Mouse (Mus musculus) MEL-GATA-1-ER (cell line): ENCODE results near the gene Olfr524.

Source experiments
- DNase-seq: peaks from one replicate; pipeline ENCODE4 v3.0.0-alpha.2; 2012; ENCODE audit warnings: low read depth; ENCODE audit errors: extremely low read depth

The Olfr524 gene

DNA sequence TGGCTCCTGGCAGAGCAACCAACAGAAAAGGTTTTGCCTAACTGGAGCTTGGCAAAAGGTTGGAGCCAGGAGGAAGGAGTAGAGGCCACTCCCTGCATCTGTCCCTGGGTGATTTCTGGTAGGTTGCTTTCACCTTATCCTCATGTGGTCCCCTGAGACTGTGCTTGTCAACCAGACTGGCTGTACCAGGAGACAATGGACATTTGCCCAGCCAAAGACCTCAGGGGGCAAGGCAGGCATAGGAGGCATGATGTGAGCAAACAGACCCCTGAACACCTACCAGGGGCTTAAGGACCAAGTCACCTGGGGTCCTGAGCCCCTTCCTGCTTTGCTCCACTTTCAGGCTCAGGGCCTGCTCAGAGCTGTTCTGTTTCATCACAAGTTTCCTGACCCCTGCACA, at the start of gene Olfr524:
Gene Olfr524, minus strand, starts transcription at position 101 of the 400 bp plus-strand sequence.
- no peak for DNase-seq

DNA sequence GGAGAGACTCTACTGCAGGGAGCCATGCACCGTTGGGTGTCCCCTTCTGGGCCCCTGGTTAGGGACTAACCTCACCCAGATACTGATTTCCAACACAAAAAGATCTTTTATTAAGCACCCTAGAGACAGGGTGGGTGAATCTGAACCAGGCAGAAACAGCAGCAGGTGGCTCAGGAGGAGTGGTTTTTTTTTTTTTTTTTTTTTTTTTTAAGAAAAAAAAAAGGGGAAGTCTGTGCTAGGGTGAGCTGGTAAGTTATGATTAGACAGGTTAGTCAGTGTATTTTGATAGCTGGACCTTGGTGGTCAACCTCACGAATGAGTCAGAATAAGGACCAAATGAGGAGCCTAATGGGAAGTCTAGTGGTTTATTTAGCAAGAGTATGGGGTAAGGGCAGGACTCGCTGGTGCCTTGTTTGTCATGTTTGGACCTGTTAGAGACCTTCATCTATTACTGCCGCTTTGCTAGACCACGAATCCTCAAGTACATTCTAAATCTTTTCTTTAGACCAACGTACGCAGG, 48.1 kb upstream of the Olfr524 start:
- no peak for DNase-seq

DNA sequence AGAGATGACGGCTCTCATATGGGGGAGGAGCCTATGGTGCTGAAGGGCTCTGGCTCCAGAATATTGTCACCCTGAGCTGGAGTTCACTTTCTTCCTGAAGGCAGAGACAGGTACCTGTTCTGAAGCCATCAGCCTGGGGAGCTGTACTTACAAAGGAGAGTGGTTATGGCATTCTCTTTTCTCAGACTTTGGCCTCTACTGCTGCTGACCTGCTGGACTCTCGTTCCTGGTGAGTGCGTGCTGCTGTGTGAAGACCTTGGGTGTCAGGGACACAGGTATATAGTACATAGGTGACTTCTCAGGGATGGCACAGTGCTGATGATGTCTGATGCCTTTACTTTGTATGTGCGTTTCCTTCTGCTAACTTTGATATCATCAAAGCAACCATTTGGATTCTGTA, 41.5 kb upstream of the Olfr524 start, which contains the start of gene 5830411N06Rik:
Gene 5830411N06Rik, plus strand, starts transcription at position 69 of the 400 bp plus-strand sequence.
- no peak for DNase-seq

DNA sequence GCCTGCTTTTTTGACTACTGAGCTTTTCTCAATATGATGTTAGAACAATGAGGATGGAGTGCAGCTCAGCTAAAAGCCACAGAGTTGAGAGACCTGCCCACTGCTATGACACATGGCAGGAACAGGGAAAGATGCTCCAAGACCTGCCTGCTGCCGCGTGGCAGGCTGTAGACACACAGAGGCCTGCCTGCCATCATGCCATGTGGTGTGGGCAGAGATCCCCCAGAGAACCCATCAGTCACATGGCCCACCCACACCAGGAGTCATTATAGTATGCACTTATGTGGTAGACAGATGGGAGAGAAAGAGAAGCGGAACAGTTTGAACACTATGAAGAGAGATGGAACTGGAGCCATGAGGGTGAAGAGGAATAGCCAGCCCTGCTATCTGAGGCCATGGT, 27.9 kb upstream of the Olfr524 start:
- no peak for DNase-seq

DNA sequence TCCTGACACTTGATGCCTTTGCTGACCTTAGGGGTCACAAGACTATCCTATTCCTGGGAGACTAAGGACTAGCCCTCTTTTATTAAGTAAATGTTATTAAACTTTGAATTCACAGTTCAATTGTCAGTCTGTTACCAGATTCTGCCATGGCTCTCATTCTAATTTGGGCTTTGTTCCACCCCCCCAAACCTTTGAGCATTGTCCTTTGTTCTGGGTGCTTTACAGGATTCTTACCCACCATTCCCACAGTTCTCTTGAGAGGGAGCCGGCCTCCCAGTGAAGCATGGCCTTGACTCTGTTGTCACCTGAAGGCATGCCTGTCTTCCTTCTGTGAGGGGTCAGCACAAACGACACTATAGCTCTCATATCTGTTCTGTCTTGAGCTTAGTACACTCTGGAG, 25.3 kb upstream of the Olfr524 start:
- DNase-seq: no peak

DNA sequence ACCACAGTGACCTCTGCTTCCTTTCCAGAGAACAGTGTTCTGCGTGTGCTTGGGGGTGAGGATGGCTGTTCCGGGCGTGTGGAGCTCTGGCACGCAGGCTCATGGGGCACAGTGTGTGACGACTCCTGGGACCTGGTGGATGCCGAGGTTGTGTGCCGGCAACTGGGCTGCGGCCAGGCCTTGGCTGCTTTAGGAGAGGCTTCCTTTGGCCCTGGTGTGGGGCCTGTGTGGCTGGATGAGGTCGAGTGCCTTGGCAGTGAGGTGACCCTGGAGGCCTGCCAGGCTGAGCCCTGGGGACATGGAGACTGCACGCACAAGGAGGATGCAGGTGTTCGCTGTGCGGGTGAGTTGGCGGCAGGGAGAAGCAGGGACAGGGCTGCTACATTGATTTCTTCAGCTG, 22.7 kb upstream of the Olfr524 start:
- no peak for DNase-seq

DNA sequence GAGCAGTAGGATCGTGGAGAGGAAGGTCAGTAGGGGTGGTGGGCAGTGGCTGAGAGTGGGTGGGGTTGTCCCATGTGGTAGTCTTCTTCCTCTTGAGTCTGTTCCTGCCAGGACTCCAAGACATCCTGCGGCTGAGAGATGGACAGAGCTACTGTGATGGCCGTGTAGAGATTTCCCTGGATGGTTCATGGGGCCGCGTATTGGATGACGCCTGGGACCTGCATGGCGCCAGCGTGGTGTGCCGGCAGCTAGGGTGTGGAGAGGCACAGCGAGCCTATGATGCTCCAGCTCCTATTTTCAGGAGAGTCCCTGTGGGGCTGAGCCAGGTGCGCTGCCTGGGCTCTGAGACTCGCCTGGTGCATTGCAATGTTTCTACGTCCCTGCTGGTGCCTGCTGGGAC, 18.4 kb upstream of the Olfr524 start:
- DNase-seq: no peak

DNA sequence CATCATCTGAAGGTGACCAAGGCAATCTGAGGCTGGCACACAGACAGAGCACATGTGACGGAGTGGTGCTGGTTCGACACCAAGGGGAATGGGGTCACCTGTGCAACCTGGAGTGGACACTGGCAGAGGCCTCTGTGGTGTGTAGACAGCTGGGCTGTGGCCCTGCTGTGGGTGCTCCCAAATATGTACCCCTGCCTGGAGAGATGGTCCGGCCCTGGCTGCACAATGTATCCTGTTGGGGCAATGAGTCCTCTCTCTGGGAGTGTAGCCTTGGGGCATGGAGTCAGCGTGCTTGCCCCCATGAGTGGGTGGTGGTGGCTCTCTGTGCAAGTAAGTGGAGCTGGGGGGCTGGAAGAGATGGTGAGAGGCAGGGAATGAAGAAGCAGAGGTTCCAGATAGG, 14.6 kb upstream of the Olfr524 start:
- DNase-seq: no peak

DNA sequence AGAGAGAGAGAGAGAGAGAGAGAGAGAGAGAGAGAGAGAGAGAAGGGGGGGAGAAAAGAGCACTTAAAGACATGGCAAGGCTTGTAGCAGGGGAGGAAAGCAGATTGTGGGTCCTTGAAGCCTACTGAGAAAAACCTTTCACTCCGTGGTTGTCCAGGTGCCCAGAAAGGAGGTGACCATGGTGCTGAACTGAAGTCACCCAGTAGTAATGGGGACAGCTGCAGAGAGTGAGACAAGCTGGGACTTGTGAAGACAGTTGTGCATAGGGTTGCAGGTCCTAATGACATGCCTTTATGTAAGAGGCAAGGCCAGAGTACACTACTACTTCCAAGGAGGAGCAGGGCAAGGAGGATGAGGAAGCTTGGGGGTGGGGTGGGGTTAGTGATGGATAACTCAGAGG, 13.5 kb upstream of the Olfr524 start:
- no peak for DNase-seq

DNA sequence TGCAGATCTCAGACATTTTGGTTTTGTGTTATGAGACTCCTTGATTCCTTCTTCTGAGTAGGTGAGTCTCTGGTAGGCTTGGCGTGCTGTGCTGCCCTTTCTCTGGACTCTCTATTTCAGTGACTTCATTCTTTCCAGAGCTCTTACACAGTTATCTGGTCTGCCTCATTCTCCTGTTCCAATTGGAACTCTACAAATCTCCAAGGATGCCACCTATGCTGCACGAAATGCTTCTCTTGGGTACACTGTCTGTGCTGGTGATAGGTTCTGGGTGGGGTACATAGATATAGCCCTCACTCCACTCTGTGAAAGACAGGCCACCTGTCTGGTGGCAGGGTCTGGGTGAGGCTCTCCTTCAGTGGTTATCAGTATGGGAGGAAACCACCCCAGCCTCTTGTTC, 12.2 kb upstream of the Olfr524 start, which contains the start of gene Cd163l1:
Gene Cd163l1, plus strand, starts transcription at position 301 of the 400 bp plus-strand sequence.
- no peak for DNase-seq

DNA sequence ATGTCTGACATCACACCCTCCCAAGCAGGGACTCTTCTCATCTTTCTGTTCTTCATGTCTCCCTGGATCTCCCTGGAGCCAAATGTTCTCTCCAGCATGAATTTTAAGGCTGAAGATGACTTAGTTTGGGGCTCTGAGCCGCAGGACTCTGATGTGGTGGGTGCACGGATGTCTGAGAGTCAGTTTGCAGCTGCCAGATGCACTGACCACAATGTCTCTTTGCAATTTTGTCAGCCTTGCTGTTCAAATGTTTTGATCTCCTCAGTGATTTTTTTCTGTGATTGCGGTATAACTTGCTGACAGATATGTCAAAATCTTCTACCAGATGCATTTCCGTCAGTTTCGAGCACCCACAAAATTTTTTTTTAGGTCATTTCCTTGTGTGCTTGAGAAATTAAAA, 8.1 kb upstream of the Olfr524 start:
- no peak for DNase-seq

DNA sequence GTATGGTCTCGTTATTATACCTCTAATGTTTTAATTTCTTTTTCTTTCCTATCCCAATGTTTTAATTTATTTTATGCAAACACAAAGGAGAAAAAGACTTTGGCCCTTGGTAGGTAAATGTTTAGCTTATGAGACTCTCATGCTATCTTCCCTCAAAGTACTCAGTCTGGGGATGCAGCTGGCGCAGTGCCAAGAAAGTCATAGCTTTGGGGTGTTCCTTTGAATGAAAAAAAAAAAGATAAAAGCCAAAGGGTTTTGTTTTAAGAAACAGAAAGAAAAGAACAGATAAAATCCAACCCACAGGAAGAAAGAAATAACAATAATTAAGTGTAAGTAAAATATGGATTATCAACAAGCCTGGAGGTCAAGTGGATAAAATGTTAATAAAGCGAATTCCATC, 2.9 kb upstream of the Olfr524 start:
- no peak for DNase-seq

DNA sequence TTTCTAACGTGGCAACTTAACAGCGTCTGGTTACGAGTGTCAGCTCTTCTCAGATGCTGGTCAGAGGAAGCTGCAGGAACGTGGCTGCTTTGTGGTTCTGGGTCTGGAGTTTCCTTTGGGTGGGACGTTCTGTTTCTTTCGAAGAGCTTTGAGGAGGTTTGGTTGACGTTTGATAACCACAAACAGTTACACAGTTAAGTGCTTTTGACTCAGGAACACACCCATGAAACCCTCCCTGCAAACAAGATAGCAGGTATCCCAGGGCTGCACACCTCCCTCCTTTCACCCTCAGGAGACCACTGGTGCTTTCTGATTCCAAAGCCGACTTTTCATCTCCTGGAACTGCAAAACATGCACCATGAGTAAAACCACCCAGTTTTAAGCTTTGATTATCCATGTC, 2.4 kb upstream of the Olfr524 start:
- no peak for DNase-seq

DNA sequence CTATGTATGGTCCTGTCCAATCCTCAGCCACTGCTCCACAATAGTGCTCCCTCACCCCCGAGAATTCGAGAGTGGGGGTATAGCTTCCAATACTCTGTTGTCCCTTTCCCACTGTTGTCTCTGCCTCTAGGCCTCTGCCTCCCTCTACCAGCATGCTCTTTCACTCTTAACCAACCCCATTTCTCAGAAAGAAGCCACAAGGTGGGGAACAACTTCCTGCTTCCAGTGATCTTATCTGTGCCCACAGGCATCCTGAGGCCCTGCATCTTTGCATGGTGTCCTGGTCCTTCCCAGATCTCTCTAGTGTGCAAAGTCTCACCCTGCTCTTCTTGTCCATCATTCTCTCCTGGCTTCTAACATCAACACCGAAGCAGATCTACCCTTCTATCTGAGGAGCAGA, 1.1 kb upstream of the Olfr524 start:
- DNase-seq: no peak

DNA sequence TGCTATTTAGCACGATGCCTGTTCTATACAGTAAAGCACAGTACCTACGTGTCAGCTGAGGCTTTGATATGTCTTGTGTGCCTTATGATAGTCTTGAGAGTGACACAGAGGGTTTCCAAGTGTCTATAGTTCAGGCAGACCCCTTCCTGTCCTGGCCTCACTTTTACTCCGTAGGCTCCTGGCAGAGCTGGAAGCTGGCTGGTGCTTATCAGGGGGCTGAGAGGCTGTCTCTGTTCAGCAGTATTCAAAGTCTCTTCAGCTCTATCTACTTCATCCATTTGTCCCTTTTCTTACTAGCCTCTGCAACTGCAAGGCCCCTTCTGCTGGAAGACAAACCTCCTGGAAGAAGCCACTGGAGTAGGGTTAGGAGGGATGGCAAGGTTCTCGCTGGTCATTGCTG, 4.7 kb downstream of the Olfr524 start:
- no peak for DNase-seq

DNA sequence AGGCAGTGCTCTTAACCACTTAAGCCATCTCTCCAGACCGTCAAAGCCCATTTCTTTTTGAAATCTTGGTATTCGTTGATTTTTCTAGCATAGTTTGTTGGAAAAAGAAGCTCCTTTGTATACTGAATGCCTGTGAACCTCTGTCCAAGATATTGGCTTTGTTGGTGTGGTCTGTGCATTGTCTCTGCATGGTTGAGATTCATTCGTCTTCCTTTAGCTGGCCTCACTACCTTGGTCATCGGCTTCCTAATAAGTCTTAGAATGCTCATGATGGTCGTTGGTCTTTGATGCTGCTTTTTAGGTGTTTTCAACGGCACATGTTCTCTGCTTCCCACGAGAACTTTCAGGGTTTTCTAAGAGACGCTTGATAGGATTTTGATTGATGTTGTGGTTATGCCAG, 9.8 kb downstream of the Olfr524 start:
- DNase-seq: no peak

DNA sequence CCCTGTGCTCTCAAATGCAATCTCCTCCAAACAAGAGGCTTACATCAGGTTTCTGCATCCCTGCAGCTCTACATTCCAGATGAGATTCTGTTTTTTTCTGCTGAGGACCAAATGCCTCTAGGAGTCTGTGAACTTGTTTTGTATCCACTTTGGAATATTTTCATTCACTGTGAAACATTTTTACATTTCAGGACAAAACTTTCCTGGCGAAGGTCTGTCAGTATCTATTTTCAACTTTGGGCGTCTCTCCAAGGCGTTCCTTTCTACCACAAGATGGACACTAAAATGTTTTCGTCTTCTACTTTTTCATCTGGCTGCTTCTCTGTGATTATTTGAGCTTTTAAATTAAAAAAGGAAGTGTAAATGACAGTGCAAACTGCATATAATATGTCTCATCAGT, 11.7 kb downstream of the Olfr524 start:
- no peak for DNase-seq

DNA sequence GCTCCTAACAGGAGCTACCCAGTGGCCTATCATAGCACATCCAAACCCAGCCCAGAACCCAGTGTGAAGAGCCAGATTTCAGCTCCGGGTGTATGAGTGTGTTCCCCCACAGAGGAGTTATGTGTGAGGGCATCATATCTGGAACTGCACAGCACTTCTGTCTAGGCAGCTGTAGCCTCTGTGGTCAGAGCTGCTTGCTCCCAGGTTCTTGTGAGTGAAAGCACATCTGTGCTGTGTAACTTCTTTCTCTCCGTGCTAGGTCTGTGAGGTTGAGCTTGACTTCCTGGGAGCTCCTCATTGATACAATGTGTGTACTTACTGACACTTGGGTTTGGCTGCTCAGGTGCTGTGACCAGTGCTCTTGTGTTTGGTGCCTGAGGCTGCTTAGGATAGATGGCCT, 12.9 kb downstream of the Olfr524 start:
- no peak for DNase-seq

DNA sequence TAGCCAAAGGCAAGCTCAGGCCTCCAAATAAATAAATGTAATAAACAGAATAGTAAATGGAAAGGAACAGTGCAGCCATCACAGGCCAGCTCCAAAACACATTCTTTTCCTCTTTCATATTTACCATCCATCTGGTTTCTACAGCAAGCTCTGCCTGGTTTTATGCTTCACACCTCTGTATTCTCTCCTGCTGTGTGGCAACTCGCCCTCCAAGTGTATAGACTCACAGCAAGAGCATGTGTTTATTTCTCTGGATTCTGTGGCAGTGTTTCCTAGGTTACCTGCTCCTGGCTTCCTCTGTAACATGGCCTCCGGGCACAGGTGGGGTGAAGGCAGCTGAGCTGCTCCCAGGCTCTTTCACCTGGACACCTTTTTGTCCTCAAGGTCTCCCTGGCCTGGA, 13.3 kb downstream of the Olfr524 start:
- DNase-seq: no peak

DNA sequence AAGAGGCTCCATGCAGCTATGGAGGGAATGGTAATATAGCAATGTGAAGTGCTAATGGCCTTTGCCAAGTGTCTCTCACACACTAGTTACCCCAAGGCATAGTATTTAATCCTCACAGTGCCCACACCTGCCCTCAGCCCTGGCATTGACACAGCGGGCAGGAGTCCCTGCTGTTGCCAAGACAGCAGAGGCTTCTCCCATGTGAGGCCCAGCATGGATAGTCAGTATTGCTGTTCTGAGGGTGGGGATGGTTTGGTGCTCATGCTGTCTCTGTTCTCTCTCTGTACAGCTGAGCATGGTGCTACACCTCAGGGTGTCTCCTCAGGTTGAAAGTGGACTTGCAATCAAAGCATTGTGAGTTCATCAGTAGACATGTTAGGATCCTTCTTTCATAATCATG, 15.3 kb downstream of the Olfr524 start:
- DNase-seq: no peak

DNA sequence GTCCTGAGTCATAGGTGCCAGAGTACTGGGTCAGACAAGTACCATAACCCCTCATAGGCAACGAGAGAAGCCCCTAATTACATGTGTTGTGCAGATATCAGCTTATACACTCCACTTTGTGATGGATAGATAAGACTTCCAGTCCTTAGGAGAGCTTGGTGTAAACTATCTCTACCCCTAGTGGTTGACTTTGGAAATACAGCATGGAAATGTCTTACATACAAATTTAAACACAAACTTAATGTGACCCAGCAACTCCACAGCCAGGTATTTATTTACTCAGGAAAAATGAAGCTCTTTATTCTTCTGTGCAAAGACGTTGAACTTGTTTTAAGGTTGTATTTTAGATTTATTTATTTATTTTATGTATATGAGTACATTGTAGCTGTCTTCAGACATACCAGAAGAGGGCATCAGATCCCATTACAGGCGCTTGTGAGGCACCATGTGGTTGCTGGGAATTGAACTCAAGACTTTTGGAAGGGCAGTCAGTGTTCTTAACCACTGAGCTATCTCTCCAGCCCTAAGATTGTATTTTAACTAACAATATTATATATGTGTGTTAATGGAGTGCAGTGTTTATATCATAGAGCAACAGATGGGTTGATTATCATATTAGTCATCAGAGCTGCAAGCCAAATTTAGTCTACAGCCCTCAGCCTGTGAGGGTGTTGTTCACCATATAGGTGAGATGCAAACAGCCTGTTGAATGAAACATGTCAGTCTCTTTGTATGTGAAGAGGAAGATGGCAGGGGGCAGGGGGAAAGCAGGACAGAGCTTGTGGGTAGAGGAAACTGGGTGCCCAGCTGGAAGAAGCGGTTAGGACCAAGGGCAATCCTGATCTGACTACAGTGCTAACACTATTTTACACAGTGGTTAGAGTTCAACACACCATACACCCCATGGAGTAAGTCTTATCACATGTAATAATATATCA, 17.1 kb downstream of the Olfr524 start:
- no peak for DNase-seq

DNA sequence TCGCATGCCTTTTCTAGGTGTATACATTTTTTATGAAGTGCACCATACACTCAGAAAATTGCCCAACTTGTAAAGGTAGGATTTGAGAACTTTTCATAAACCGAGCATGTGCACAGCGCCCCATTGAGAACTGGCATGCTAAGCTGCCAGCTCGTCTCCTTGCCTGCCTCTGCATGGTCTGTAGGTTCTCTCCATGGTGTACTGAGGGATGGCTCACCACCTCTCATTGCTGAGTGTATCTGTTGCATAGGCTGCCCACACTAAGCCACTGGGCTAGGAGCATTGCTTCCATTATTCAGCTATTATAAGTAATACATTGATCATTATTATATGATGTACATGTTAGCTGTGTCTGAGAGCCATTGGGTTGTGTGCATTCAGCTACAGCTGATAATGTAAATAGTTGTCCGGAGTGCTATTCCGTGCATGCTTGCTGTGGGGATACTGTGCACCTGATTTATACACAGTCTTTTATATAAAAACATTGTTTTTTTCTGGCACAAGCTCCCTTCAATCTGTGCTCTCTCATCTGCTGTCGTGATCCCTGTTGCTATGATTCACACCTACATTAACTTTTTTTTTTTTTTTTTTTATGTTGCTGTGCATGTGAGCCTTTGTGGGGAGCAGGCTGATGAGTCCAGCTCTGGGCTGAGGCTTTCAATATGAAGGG, 17.9 kb downstream of the Olfr524 start:
- no peak for DNase-seq
